Mouse (Mus musculus) thymus, adult 2 months (tissue): ENCODE measurements around the gene Dolpp1. TPM values are rescaled to one million over a fixed set of nuclear protein-coding genes. Genes with fewer than 3 reads are reported as not detected.

Source experiments
- DNase-seq: peaks from one replicate; pipeline ENCODE4 v3.0.0; 2021
- H3K27ac ChIP-seq: fragments of 200-500 bp; 2 replicates; pipeline ENCODE4 v1.5.1; 2012; ENCODE audit warnings: low read length, control low read depth; ENCODE audit not compliant: control insufficient read depth, insufficient read depth
- H3K27me3 ChIP-seq: fragments of 200-500 bp; 2 replicates; pipeline ENCODE4 v1.6.1; 2012; ENCODE audit warnings: mild to moderate bottlenecking, low read length, moderate library complexity, mixed read lengths; ENCODE audit not compliant: control insufficient read depth, insufficient read depth
- H3K36me3 ChIP-seq: fragments of 200-500 bp; 2 replicates; pipeline ENCODE4 v1.6.1; 2012; ENCODE audit warnings: mild to moderate bottlenecking, low read length, moderate library complexity; ENCODE audit not compliant: control insufficient read depth, insufficient read depth
- H3K4me1 ChIP-seq: fragments of 200-500 bp; replicated peaks from 2 replicates; pipeline ENCODE4 v1.6.1; 2012; ENCODE audit warnings: low read length; ENCODE audit not compliant: control insufficient read depth, insufficient read depth
- H3K4me3 ChIP-seq: fragments of 200-500 bp; 2 replicates; pipeline ENCODE4 v1.5.1; 2012; ENCODE audit warnings: mild to moderate bottlenecking, low read length, control low read depth, moderate library complexity; ENCODE audit not compliant: control insufficient read depth, insufficient read depth
- CTCF ChIP-seq: fragments of 200-500 bp; IDR thresholded peaks from 2 replicates; pipeline ENCODE4 v1.5.1; 2012; ENCODE audit warnings: mild to moderate bottlenecking, control low read depth, low read length, moderate library complexity, borderline replicate concordance; ENCODE audit not compliant: control insufficient read depth, poor library complexity, insufficient read depth; ENCODE audit errors: extremely low read depth
- POLR2A ChIP-seq: fragments of 200-500 bp; IDR thresholded peaks from 2 replicates; pipeline ENCODE4 v1.6.1; 2012; ENCODE audit warnings: mild to moderate bottlenecking, low read length, control low read depth, moderate library complexity; ENCODE audit not compliant: control insufficient read depth, poor library complexity, insufficient read depth; ENCODE audit errors: extremely low read depth
- WGBS: fragments of 180-500 bp; shearing (Covaris S2); methylation state at CpG from one replicate; pipeline ENCODE4 v1.1.7; 2018; 5-methylcytosine and 5-hydroxymethylcytosine counted together
- polyA plus RNA-seq: library from polyadenylated mRNA; depleted of rRNA; stranded (reverse); fragments of >200 nt; gene quantifications from 2 replicates; pipeline ENCODE4 v1.2.3, GENCODE M21; 2012

The Dolpp1 gene
- polyA plus RNA-seq, 1 experiment = 98.9 TPM

DNA sequence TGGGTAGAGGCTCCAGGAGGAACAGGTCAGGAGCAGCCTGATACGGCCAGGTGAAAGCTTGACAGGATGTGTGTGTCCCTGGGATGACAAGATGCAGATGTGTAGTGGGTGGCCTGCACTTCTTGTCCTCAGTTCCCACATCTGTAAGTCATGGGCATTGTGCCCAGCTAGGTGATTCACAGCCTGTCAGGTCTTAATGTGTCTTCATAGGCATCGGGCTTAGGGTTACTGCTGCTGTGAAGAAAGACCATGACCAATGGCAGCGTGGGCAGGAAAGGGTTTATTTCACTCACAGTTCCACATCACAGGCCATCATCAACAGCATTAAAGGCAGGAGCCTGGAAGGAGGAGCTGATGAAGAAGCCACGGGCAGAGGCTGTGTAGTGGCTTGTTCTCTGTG, 6.5 kb upstream of the Dolpp1 start:
- Histone ChIP-seq H3K36me3 (no peaks in the 10 kb centered on the region), H3K27ac (no peak overlapping the region), H3K4me3 (no peak overlapping the region), H3K4me1 (no peaks in the 10 kb centered on the region; the same call in 1 of the 2 replicates), H3K27me3 (no peaks in the 10 kb centered on the region)
- TF ChIP-seq POLR2A = no peak
- TF ChIP-seq CTCF = no peak
- no peak for DNase-seq
- 80% methylated on average over 4 of the region's 4 CpGs for WGBS

DNA sequence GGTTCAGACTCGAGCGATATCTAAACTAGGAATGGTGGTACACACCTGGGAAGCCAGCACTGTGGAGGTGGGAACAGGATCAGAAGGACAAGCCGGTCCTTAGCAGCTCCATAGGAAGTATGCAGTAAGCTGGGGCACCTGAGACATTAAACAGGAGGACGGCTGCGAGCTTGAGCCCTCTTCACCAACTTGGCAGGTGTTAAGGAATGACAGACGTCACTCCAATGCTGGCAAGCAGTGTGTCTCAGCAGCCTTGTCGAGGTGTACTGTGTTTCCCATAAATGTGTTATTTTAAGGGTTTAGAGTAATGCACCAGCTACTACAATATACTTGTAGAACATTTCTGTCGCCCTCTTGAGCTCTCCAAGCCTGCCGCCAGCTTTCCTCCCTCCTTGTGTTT, 5.1 kb upstream of the Dolpp1 start:
- no peak for DNase-seq
- 91% methylated on average over 9 of the region's 9 CpGs for WGBS
- Histone ChIP-seq H3K4me3 (no peak overlapping the region), H3K36me3 (no peaks in the 10 kb centered on the region), H3K27me3 (no peaks in the 10 kb centered on the region), H3K27ac (no peak overlapping the region), H3K4me1 (no peaks in the 10 kb centered on the region; the same call in 1 of the 2 replicates)
- no peak for TF ChIP-seq CTCF
- TF ChIP-seq POLR2A = no peak

DNA sequence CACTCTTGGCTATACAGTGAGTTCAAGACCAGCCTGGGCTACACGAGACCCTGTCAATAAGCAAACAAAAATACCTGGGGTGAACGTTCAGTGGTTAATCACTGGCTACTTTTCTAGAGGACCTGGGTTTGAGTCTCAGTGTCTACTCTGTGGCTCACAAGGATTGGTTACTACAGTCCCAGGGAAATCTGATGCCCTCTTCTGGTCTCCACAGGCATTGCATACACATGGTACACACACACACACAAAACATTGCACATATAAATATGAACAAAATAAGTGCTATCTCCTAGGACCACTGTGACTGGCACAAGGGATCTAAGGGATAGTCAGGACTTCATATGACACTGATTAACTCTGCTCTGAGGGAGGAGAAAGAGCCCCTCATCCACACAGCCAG, 3.1 kb upstream of the Dolpp1 start:
- H3K36me3 ChIP-seq = no peaks in the 10 kb centered on the region
- no peak overlapping the region for H3K27ac ChIP-seq
- H3K4me1 ChIP-seq = peaks cover 10% of the 10 kb centered on the region
- TF ChIP-seq POLR2A (no peak), CTCF (no peak)
- no peak overlapping the region for H3K4me3 ChIP-seq
- WGBS = 94% methylated on average over 2 of the region's 2 CpGs
- no peak for DNase-seq
- H3K27me3 ChIP-seq = no peaks in the 10 kb centered on the region

DNA sequence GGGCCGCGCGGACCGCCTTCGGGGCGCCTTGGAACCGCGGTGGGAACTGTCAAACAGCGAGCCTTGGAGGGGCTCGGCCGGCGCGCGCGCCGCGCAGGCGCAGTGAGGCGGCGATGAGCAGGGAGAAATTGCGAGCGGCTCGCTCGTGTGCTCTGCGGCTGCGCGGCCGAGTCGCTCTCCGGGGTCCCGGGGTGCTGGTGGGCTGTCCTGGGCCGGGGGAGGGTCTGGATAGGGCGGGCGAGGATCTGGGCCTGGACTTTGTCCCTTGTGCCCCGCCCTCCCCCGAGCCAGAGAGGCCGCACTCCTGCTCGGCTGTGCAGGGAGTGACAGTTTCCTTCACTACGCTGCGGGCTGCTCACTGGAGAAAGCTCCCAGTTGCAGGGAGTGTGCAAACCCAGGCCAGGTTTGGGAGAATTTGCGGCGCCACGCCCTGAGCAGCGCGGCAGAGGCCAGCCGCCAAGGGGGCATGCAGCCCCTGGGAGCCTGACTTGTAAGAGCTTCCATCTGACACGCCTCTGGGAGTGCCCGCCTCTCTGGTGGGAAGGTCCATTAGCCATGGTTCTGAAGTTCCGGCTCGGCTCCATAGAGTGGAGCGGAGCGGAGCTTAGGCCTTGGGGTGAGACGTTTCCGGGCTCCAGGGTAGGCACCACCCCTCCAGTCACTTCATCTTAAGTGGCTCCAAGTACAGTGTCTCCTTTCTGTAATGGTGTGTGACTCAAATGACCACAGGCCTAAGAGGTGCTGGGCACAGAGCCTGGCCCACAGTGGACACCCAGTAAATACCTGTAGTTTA, 719 bp downstream of the Dolpp1 start:
- Histone ChIP-seq H3K4me1 (peaks cover 10% of the 10 kb centered on the region), H3K36me3 (no peaks in the 10 kb centered on the region), H3K4me3 (peak overlapping the region; percentile 61), H3K27ac (no peak overlapping the region), H3K27me3 (no peaks in the 10 kb centered on the region)
- WGBS = under 1% methylated on average over 54 of the region's 54 CpGs
- DNase-seq = no peak
- TF ChIP-seq POLR2A = no peak
- no peak for TF ChIP-seq CTCF

DNA sequence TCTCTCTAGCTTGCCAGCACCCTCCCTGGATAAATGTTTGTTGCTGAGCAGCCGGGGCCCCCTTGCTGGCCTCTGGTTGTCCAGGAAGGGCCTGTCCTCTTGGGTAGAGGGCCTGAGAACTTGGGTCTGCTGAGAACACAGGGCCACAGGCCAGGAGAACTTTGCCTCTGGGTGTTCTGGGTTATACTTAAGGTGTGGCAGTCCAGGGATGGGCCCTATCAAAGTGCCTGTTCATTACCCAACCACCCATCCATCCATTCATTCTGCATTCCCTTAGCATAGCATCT, 1.3 kb downstream of the Dolpp1 start:
- WGBS = 95% methylated on average over 1 of the region's 1 CpGs
- no peak for DNase-seq
- H3K36me3 ChIP-seq = no peaks in the 10 kb centered on the region
- H3K4me1 ChIP-seq = peaks cover 10% of the 10 kb centered on the region
- H3K27ac ChIP-seq = no peak overlapping the region
- no peak overlapping the region; the same call in 1 of the 2 replicates for H3K4me3 ChIP-seq
- no peaks in the 10 kb centered on the region for H3K27me3 ChIP-seq
- TF ChIP-seq POLR2A (no peak), CTCF (no peak)

DNA sequence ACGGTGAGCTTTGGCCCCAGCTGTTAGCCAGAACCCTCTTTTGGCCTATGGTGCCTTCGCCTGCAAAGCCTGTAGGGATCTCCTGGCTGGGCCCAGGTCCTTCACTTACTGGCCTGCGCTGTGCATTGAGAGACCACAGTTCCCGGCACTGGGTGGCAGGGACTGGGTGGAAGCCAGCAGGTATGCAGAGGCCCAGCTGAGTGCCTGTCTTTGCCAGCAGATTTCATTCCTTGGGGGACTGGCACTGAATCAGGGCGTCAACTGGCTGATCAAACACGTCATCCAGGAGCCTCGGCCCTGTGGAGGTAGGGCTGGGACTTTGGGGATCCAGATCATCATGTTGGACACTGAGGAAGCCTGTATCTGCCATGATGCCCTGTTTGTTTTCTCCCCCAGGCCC, 3.7 kb downstream of the Dolpp1 start:
- no peak overlapping the region for H3K4me3 ChIP-seq
- H3K27me3 ChIP-seq = no peaks in the 10 kb centered on the region
- H3K36me3 ChIP-seq = peaks cover 8% of the 10 kb centered on the region; the same call in 1 of the 2 replicates
- H3K27ac ChIP-seq = no peak overlapping the region
- TF ChIP-seq POLR2A = no peak
- TF ChIP-seq CTCF = no peak
- peaks cover 10% of the 10 kb centered on the region for H3K4me1 ChIP-seq
- WGBS = 97% methylated on average over 7 of the region's 7 CpGs
- DNase-seq = no peak
